8 mouse cellular contexts compared by ENCODE assay signal in genomic region chr19:5084834-5085144, GRCm38 (mm10). TPM values are rescaled to one million over a fixed set of nuclear protein-coding genes. Genes with fewer than 3 reads are reported as not detected.
A peak's percentile ranks its signal among the peaks of the same experiment; 100 is the strongest.
DNase-seq lines count a peak whose midpoint lies in the region; ATAC-seq and TF ChIP-seq lines count a peak whose summit lies in the region.

No protein-coding gene starts in this region.

- H3K4me1 ChIP-seq in lung, embryonic 14.5 days (ENCODE audit: insufficient read depth): peaks cover 8% of the 10 kb centered on the region; the same call in 1 of the 2 replicates
- no peaks in the 10 kb centered on the region for H3K4me1 ChIP-seq in embryonic fibroblast, embryonic 13.5 days (ENCODE audit: control insufficient read depth, insufficient read depth, low read length)
- H3K4me1 ChIP-seq in intestine, embryonic 15.5 days (replicated peaks): peaks cover 23% of the 10 kb centered on the region
- peaks cover 32% of the 10 kb centered on the region for H3K4me1 ChIP-seq in neural tube, embryonic 13.5 days (replicated peaks)

- H3K9ac ChIP-seq in lung, embryonic 14.5 days: no peak overlapping the region
- peak overlapping the region; percentile 47; the same call in 1 of the 2 replicates for H3K9ac ChIP-seq in intestine, embryonic 15.5 days
- H3K9ac ChIP-seq in neural tube, embryonic 13.5 days: peak overlapping the region; percentile 78

- ATAC-seq in lung, embryonic 14.5 days (ENCODE audit: insufficient read depth): no peak
- no peak for ATAC-seq in intestine, embryonic 15.5 days
- no peak for ATAC-seq in neural tube, embryonic 13.5 days (ENCODE audit: low read depth)

- no peaks in the 10 kb centered on the region for H3K9me3 ChIP-seq in lung, embryonic 14.5 days (ENCODE audit: low read depth, low read length)
- H3K9me3 ChIP-seq in intestine, embryonic 15.5 days: no peaks in the 10 kb centered on the region
- H3K9me3 ChIP-seq in neural tube, embryonic 13.5 days: no peaks in the 10 kb centered on the region

- H3K27me3 ChIP-seq in lung, embryonic 14.5 days (ENCODE audit: insufficient read depth, low read length): peaks cover 58% of the 10 kb centered on the region
- H3K27me3 ChIP-seq in intestine, embryonic 15.5 days (replicated peaks): peaks cover 63% of the 10 kb centered on the region
- H3K27me3 ChIP-seq in neural tube, embryonic 13.5 days: peaks cover 68% of the 10 kb centered on the region

- H3K36me3 ChIP-seq in lung, embryonic 14.5 days (ENCODE audit: insufficient read depth): 0 out of 2 replicates have a peak, but pooled peaks cover 5% of the 10 kb centered on the region
- H3K36me3 ChIP-seq in intestine, embryonic 15.5 days: peaks cover 2% of the 10 kb centered on the region; the same call in 1 of the 2 replicates
- H3K36me3 ChIP-seq in neural tube, embryonic 13.5 days: 0 out of 2 replicates have a peak, but pooled peaks cover 3% of the 10 kb centered on the region

- H3K27ac ChIP-seq in lung, embryonic 14.5 days (ENCODE audit: low read depth): no peak overlapping the region
- no peak overlapping the region for H3K27ac ChIP-seq in embryonic fibroblast, embryonic 13.5 days (ENCODE audit: insufficient read depth, low read length)
- no peak overlapping the region for H3K27ac ChIP-seq in intestine, embryonic 15.5 days
- no peak overlapping the region for H3K27ac ChIP-seq in neural tube, embryonic 13.5 days (replicated peaks)

- no peak for DNase-seq in lung, embryonic 14.5 days
- DNase-seq in lung, postnatal 36 days: no peak
- DNase-seq in ovary, postnatal 10 days (ENCODE audit: low spot score): no peak
- DNase-seq in right cerebral cortex, adult 18-20 months: no peak
- DNase-seq in layer of hippocampus, adult 18-20 months (ENCODE audit: low spot score in 2 of 2): no peak

- peak overlapping the region; percentile 76 for H3K4me2 ChIP-seq in lung, embryonic 14.5 days
- H3K4me2 ChIP-seq in intestine, embryonic 15.5 days (replicated peaks): peak overlapping the region; percentile 89
- H3K4me2 ChIP-seq in neural tube, embryonic 13.5 days: peak overlapping the region; percentile 78

- 2% methylated on average over 15 of the region's 15 CpGs for WGBS in lung, embryonic 14.5 days
- WGBS in intestine, embryonic 15.5 days: 3% methylated on average over 15 of the region's 15 CpGs
- WGBS in neural tube, embryonic 13.5 days: 7% methylated on average over 15 of the region's 15 CpGs

- H3K4me3 ChIP-seq in lung, embryonic 14.5 days (ENCODE audit: low read depth, low read length): peak overlapping the region; percentile 44
- peak overlapping the region; percentile 34 for H3K4me3 ChIP-seq in embryonic fibroblast, embryonic 13.5 days (ENCODE audit: insufficient read depth, low read length)
- H3K4me3 ChIP-seq in intestine, embryonic 15.5 days (replicated peaks): peak overlapping the region; percentile 48
- peak overlapping the region; percentile 54 for H3K4me3 ChIP-seq in neural tube, embryonic 13.5 days

- TF ChIP-seq CTCF in lung, embryonic 14.5 days (IDR thresholded peaks at IDR 0.05; ENCODE audit: low read depth): no peak
- no peak for TF ChIP-seq CTCF in embryonic fibroblast, embryonic 13.5 days (IDR thresholded peaks at IDR 0.05; ENCODE audit: borderline replicate concordance, insufficient read depth, low read length)

- TF ChIP-seq POLR2A in embryonic fibroblast, embryonic 13.5 days (IDR thresholded peaks at IDR 0.05; ENCODE audit: low read depth, low read length): no peak

RNA-seq across cellular contexts. Expression of gene Tmem151a, which starts 0.5 kb away (rescaled TPM):
- polyA plus RNA-seq in lung, embryonic 14.5 days (2014; fragmentation: Nextera tagmentation; extraction: Ambion mirVana): 3.1 and 4.4 TPM in 2 replicates
- 6.0 and 7.2 TPM in 2 replicates for polyA plus RNA-seq in embryonic fibroblast, embryonic 13.5 days (2011; ENCODE audit: insufficient read length, low read depth, missing spikeins)
- polyA plus RNA-seq in intestine, embryonic 15.5 days (2015; fragmentation: Nextera tagmentation; extraction: Ambion mirVana): 5.6 and 6.5 TPM in 2 replicates
- polyA plus RNA-seq in neural tube, embryonic 13.5 days (2015; fragmentation: Nextera tagmentation; extraction: Ambion mirVana): 8.4 and 10.1 TPM in 2 replicates
- total RNA-seq in layer of hippocampus, adult 18-20 months (2021): 100 to 1,000 TPM; 124 to 128 TPM

RNA-seq across cellular contexts. Expression of gene Yif1a, which starts 3.5 kb away (rescaled TPM):
- 99.2 and 105 TPM in 2 replicates for polyA plus RNA-seq in lung, embryonic 14.5 days (2014; fragmentation: Nextera tagmentation; extraction: Ambion mirVana)
- 94.1 and 96.4 TPM in 2 replicates for polyA plus RNA-seq in embryonic fibroblast, embryonic 13.5 days (2011; ENCODE audit: insufficient read length, low read depth, missing spikeins)
- polyA plus RNA-seq in intestine, embryonic 15.5 days (2015; fragmentation: Nextera tagmentation; extraction: Ambion mirVana): 109 and 126 TPM in 2 replicates
- 51.3 and 67.5 TPM in 2 replicates for polyA plus RNA-seq in neural tube, embryonic 13.5 days (2015; fragmentation: Nextera tagmentation; extraction: Ambion mirVana)
- total RNA-seq in layer of hippocampus, adult 18-20 months (2021): 10 to 100 TPM; 21.6 to 24.0 TPM

RNA-seq across cellular contexts. Expression of gene Cnih2, which starts 13.5 kb away (rescaled TPM):
- polyA plus RNA-seq in lung, embryonic 14.5 days (2014; fragmentation: Nextera tagmentation; extraction: Ambion mirVana): 14.8 and 15.3 TPM in 2 replicates
- polyA plus RNA-seq in embryonic fibroblast, embryonic 13.5 days (2011; ENCODE audit: insufficient read length, low read depth, missing spikeins): 4.7 and 5.2 TPM in 2 replicates
- 12.7 and 13.4 TPM in 2 replicates for polyA plus RNA-seq in intestine, embryonic 15.5 days (2015; fragmentation: Nextera tagmentation; extraction: Ambion mirVana)
- polyA plus RNA-seq in neural tube, embryonic 13.5 days (2015; fragmentation: Nextera tagmentation; extraction: Ambion mirVana): 267 and 318 TPM in 2 replicates
- total RNA-seq in layer of hippocampus, adult 18-20 months (2021): 100 to 1,000 TPM; 595 to 617 TPM

RNA-seq across cellular contexts. Expression of gene Cd248, which starts 16.9 kb away (rescaled TPM):
- polyA plus RNA-seq in lung, embryonic 14.5 days (2014; fragmentation: Nextera tagmentation; extraction: Ambion mirVana): 105 and 110 TPM in 2 replicates
- 202 and 292 TPM in 2 replicates for polyA plus RNA-seq in embryonic fibroblast, embryonic 13.5 days (2011; ENCODE audit: insufficient read length, low read depth, missing spikeins)
- 47.7 and 48.0 TPM in 2 replicates for polyA plus RNA-seq in intestine, embryonic 15.5 days (2015; fragmentation: Nextera tagmentation; extraction: Ambion mirVana)
- 26.3 and 28.2 TPM in 2 replicates for polyA plus RNA-seq in neural tube, embryonic 13.5 days (2015; fragmentation: Nextera tagmentation; extraction: Ambion mirVana)
- 1 to 10 TPM; 1.7 to 1.8 TPM for total RNA-seq in layer of hippocampus, adult 18-20 months (2021)

RNA-seq across cellular contexts. Expression of gene Rab1b, which starts 22.1 kb away (rescaled TPM):
- 278 and 289 TPM in 2 replicates for polyA plus RNA-seq in lung, embryonic 14.5 days (2014; fragmentation: Nextera tagmentation; extraction: Ambion mirVana)
- 115 and 123 TPM in 2 replicates for polyA plus RNA-seq in embryonic fibroblast, embryonic 13.5 days (2011; ENCODE audit: insufficient read length, low read depth, missing spikeins)
- 216 and 223 TPM in 2 replicates for polyA plus RNA-seq in intestine, embryonic 15.5 days (2015; fragmentation: Nextera tagmentation; extraction: Ambion mirVana)
- 211 and 234 TPM in 2 replicates for polyA plus RNA-seq in neural tube, embryonic 13.5 days (2015; fragmentation: Nextera tagmentation; extraction: Ambion mirVana)
- total RNA-seq in layer of hippocampus, adult 18-20 months (2021): 100 to 1,000 TPM; 160 to 170 TPM

Comparison
In these comparisons a context has a peak if more than half of its experiments do, and no peak if none do; other contexts are left out.
1. RNA of gene Cnih2, which starts 13.5 kb away (polyA plus RNA-seq): 267 to 318 TPM in neural tube, embryonic 13.5 days; 14.8 to 15.3 TPM in lung, embryonic 14.5 days, 12.7 to 13.4 TPM in intestine, embryonic 15.5 days and 4.7 to 5.2 TPM in embryonic fibroblast, embryonic 13.5 days; every median in the first group is over 10 times any median in the second.
2. Peak in every context shown above with its lines, with median percentiles within 50 percentile points of each other: H3K4me2 ChIP-seq and H3K4me3 ChIP-seq.